Mouse (Mus musculus) lung, postnatal 4 days (tissue): ENCODE measurements around the gene Parg.
"Not testable (repeated sequence)": the region's sequence is repeated elsewhere in the genome, so short reads cannot be mapped to it uniquely, and the experiment has no call there.

Experiments
- DNase-seq, 2 experiments: peaks; one replicate each; pipeline ENCODE4 v3.0.0; 2021

The Parg gene

GRCm38 (mm10) chr14:32179393-32180195, 22.2 kb upstream of the Parg start:
- no peak for DNase-seq

GRCm38 (mm10) chr14:32180861-32181260, 20.9 kb upstream of the Parg start:
- DNase-seq = no peak

- no peak for DNase-seq
Measured at GRCm38 (mm10) chr14:32183846-32184245, 17.9 kb upstream of the Parg start.

GRCm38 (mm10) chr14:32190627-32191391, 10.9 kb upstream of the Parg start:
- DNase-seq = no peak

GRCm38 (mm10) chr14:32191926-32192325, 9.8 kb upstream of the Parg start:
- no peak for DNase-seq

GRCm38 (mm10) chr14:32192437-32192836, 9.3 kb upstream of the Parg start:
- peak; percentile 44 to 68 for DNase-seq

GRCm38 (mm10) chr14:32193557-32193956, 8.2 kb upstream of the Parg start:
- DNase-seq = not testable (repeated sequence)

- no peak for DNase-seq
Measured at GRCm38 (mm10) chr14:32201354-32201753, 395 bp upstream of the Parg start.

GRCm38 (mm10) chr14:32226601-32227000, 24.9 kb downstream of the Parg start:
- DNase-seq = no peak

- peak in 1 of 2 experiments; percentile 46 for DNase-seq
Measured at GRCm38 (mm10) chr14:32228996-32229395, 27.2 kb downstream of the Parg start.

GRCm38 (mm10) chr14:32242401-32242800, 40.7 kb downstream of the Parg start:
- DNase-seq = no peak

- no peak for DNase-seq
Measured at GRCm38 (mm10) chr14:32246019-32246418, 44.3 kb downstream of the Parg start.

GRCm38 (mm10) chr14:32249616-32250015, 47.9 kb downstream of the Parg start:
- no peak for DNase-seq

GRCm38 (mm10) chr14:32260830-32261229, 59.1 kb downstream of the Parg start:
- DNase-seq = no peak

- DNase-seq = no peak
Measured at GRCm38 (mm10) chr14:32261741-32262140, 60.0 kb downstream of the Parg start.

GRCm38 (mm10) chr14:32268999-32269398, 67.2 kb downstream of the Parg start:
- DNase-seq = no peak

- no peak for DNase-seq
Measured at GRCm38 (mm10) chr14:32269589-32269988, 67.8 kb downstream of the Parg start.

GRCm38 (mm10) chr14:32301622-32302021, 99.9 kb downstream of the Parg start:
- DNase-seq = no peak

GRCm38 (mm10) chr14:32302423-32302822, 100.7 kb downstream of the Parg start:
- no peak for DNase-seq

- no peak for DNase-seq
Measured at GRCm38 (mm10) chr14:32304921-32305320, 103.2 kb downstream of the Parg start.

- peak; percentile 31 to 51 for DNase-seq
Measured at GRCm38 (mm10) chr14:32309876-32310275, 108.1 kb downstream of the Parg start.

- no peak for DNase-seq
Measured at GRCm38 (mm10) chr14:32311381-32312035, 109.8 kb downstream of the Parg start.

- DNase-seq = no peak
Measured at GRCm38 (mm10) chr14:32317822-32318221, 116.1 kb downstream of the Parg start.
